Mouse (Mus musculus) layer of hippocampus, postnatal 10 days (tissue): ENCODE results near the gene P3h1. TPM values are rescaled to one million over a fixed set of nuclear protein-coding genes. Genes with fewer than 3 reads are reported as not detected.

Source experiments
- DNase-seq, 2 experiments: peaks; one replicate each; pipeline ENCODE4 v3.0.0; 2021; ENCODE audit warnings: low spot score in 2 of 2
- total RNA-seq, 2 experiments: library from RNA; stranded (reverse); gene quantifications; 2 replicates each; pipeline ENCODE4 v1.2.3; 2021

The P3h1 gene
- total RNA-seq, 2 experiments from 2014 or later = 10.0 to 10.3 TPM

GRCm38 (mm10) chr4:119234348-119234747 lies 1.6 kb downstream of the P3h1 start:
- no peak for DNase-seq

DNA sequence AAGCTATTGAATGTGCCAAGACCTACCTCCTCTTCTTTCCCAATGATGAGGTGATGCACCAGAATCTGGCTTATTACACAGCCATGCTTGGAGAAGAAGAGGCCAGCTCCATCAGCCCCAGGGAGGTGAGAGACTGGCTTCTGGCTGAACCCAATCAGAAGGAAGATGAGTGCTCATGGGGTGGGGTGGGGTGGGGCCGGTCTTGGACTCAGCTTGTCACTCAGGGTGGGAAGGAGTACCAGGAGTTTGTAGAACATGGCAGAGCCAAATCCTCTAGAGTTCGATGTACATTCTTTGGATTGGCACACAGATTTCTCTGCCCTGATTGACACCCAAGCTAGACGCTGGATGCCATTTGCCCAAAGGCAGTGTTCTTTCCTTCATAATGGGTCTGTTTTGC lies 5.9 kb downstream of the P3h1 start:
- no peak for DNase-seq

- peak in 1 of 2 experiments; percentile 30 for DNase-seq
Observed at GRCm38 (mm10) chr4:119239181-119239682, 6.5 kb downstream of the P3h1 start.

DNA sequence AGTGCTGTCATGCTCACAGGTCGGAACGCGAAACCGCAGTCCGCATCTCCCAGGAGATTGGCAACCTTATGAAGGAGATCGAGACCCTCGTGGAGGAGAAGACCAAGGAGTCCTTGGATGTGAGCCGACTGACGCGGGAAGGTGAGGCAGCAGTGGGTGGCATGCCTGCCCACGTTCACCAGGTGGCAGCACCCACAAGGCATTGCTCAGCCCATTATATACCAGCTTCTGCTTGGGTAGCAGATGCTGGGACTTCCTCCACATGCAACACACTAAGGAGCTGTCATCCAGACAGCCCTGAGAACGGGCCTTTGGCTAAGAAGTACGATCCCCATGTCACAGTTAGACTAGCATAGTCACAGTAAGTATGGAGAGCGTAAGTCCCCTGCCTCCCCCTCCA lies 8.9 kb downstream of the P3h1 start:
- DNase-seq = peak; percentile 53 to 66

DNA sequence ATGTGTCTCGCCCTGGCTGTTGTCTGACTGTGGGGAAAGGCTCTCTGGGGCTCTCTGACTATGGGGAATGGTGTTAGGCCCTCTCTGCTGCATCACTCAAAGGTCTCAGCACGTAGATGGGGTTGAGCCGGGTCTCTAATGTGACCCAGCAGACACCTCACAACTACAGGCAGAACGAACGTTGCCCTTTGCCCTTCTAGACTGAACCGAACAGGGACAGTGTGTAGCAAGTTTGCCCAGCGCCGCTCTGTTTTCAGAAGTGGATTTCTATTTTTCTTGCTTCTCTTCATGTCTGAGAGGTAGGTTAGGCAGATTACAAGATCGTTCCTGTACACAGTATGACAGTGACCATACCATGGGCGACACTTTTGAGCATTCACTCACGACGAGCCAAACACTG lies 9.9 kb downstream of the P3h1 start:
- DNase-seq = no peak

- DNase-seq = no peak
Observed at GRCm38 (mm10) chr4:119244468-119245240, 11.9 kb downstream of the P3h1 start.

DNA sequence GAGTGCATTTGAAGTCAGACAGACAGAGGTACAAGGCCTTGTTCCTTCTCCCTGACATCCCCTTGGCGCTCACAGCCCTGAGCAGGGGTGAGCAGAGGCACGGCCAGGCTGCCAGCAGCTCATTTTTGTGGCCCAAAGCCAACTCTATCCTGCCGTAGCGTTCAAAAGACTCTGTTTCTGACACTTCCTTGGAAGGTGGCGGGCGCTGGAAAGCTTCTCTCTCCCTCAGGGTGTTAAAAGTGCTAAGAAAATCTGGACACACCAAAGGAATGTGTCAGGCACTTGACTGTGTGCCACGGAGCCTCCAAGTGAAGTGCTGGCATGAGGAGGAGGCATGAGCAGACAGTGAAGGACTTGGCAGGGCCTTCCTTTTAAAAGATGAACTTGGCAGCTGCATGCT lies 12.8 kb downstream of the P3h1 start:
- DNase-seq = no peak

GRCm38 (mm10) chr4:119245961-119246360 lies 13.2 kb downstream of the P3h1 start:
- DNase-seq = no peak

DNA sequence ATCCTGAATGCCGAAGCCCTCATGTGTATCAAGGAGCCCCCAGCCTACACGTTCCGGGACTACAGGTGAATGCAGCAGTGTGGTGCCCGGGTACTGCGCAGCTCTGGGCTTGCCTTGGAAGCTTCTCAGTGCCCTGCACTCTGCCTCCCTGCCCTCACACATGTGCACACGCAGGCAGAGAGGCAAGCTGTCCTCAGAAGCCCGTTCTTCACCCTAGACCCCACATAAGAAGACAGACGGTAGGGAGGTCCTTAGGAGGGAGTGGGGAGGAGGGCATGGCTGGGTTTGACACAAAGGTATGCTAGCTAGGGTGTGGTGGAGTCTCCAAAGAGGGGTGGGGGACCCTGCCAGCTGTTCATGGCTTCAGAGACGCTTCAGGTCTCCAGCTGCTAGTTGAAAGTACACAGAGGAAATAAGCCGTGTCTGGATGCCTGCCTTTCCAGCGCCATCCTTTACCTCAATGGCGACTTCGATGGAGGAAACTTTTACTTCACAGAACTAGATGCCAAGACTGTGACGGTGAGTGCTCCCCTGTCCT lies 14.0 kb downstream of the P3h1 start:
- no peak for DNase-seq

- DNase-seq = peak; percentile 73 to 81
Observed at GRCm38 (mm10) chr4:119247462-119248235, 14.9 kb downstream of the P3h1 start.

DNA sequence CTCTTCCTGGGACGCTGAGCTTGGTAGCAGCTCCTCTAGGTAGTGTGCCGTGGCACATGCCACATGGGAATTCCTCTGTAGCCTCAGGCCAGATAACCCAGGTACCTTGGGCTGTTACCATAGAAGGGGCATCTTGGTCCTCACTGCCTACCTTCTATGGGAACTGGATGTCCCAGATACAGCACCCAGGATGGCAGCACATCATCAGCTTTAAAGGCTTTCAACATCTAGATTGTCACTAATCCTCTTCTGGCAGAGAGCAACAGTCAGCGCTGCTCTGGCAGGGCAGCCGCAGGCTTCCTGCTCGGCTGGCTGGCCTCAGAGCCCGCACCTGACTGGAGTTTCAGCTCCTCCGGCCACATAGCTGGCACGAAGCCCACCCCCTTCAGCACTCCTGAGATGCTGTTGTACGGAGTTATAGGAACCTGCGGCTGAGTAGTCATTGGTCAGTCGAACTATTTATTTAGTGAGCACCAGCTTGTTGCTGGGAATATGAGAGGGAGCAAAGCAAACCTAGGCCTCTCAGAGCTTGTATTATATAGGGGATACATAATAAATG lies 15.8 kb downstream of the P3h1 start:
- DNase-seq = no peak

GRCm38 (mm10) chr4:119252025-119252808 lies 19.5 kb downstream of the P3h1 start:
- no peak for DNase-seq

- peak in 1 of 2 experiments; percentile 22 for DNase-seq
Observed at GRCm38 (mm10) chr4:119254012-119254618, 21.4 kb downstream of the P3h1 start.

DNA sequence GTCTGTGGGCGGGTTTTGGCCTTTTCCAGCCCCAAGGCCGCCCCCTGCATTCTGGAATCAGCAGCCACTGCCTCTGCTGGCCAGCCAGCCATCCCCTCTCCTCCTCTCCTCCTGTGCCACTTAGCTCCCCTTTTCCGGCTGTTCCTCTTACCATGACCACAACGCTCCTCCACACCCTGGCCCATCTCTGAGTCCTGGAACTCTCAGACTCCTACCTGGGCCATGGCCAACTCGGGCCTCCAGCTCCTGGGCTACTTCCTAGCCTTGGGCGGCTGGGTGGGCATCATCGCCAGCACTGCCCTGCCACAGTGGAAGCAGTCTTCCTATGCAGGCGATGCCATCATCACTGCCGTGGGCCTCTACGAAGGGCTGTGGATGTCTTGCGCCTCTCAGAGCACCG lies 22.6 kb downstream of the P3h1 start, which contains the start of gene Cldn19:
Cldn19 (plus strand) TSS at position 64 of the 400 bp plus-strand sequence.
- DNase-seq = no peak

DNA sequence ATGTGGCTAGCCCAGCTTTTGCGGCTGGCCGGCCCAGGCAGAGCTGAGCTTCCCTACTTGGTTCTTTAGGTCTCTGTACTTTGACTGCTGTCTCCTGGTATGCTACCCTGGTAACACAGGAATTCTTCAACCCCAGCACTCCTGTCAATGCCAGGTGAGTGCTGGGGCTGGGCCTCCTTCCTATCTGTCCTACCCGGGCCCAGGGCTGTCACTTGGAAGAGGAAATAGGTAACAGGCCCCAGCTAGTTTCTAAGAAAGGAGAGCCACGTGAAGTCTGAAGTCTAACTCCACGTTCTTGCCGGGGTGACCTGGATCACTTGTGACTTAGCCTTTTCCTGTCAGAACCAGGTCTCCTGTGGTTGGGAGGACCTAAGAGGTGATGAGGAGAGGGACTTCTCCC lies 24.4 kb downstream of the P3h1 start:
- DNase-seq = no peak

DNA sequence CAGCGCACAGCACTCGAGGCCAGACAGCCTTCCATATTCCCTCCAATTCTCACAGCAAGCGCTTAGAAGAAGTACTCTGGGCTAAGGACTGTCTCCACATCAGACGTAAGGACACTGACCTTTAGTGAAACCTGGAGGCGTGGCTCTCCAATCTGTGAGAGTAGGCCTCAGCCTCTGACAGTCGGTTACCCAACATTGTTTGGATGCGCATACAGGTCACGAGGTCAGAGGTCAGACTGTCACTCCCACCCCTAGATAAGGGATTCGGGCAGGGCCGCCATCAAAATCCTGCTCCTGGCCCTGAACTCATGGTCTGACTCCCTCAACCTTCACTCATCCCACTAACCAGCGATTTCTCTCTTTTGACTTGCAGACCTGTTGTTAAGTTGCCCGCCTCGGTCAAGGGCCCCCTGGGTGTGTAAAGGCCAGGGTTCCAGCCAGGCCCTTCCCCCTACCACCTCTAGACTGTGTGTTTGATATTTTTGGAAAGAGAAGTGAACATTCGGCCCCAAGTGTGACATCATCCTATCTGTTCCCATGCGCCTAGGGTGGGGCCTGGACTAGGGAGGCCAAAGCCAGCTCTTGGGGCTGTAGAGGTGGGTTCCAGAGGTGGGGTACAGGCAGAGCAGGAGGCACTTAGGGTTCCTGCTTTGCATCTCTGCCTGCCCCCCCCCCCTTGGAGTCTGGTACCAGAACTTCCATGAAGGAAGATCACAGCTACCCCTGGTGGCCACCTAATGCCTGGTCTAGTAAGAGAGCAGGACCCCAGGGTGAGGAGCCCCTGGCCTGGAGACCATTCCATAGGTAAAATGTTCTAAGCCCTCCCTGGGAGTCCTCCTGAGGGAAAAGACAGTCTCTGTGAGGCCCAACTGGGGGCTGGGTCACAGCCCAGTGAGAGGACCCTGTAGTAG lies 26.9 kb downstream of the P3h1 start:
- no peak for DNase-seq

DNA sequence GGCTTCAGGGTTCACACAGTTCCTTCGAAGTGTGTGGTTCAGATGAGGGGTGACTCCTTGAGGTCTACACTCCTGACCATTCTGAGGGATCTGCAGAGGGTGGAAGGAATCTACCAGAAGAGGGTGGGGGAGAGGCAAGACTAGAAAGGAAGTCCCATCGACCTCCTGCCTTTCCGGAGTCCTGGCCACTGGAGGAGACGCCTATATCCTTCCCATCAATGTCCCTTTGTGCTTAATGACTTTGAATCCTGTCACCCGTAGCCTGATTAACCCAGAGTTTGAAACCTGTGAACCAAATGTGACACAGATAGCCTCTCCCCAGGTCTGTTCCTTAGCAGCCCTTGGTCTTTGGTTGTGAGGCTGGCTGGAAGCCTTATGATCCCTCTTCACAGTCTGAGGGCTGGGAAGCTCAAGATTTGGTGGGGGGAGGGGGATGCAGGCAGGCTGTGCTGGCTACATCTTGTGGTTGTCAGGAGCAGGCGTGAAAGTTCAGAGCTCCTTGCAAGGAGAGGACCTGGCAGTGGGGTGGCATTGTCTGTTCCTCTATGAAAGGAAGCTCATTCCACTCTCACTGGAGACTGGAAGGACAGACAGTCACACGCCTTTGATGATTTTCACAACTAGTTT lies 28.5 kb downstream of the P3h1 start:
- no peak for DNase-seq

- no peak for DNase-seq
Observed at GRCm38 (mm10) chr4:119262483-119262882, 29.8 kb downstream of the P3h1 start.

DNA sequence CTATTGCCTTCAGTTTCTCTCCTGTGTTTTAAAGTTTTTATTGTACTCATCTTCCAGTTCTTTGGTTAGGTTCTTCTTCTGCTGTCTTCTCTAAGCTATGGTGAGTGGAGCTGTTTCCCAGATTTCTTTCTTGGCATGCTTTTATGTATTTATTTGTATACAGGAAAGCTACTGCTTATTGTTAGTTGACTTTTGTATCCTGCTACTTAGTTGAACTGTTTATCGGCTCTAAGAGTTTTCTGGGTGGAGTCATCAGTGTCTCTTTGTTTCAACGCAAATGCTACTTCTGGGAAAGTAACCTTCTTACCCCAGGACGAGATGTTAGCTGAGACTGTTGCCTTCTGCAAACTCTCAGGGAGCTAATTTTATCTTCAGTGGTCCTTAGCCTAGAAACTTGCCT lies 30.7 kb downstream of the P3h1 start:
- no peak for DNase-seq
